Mouse (Mus musculus) forebrain, embryonic 10.5 days (tissue): ENCODE measurements around the gene Fam13c. TPM values are rescaled to one million over a fixed set of nuclear protein-coding genes. Genes with fewer than 3 reads are reported as not detected.

Experiments used
- DNase-seq: peaks from one replicate; pipeline ENCODE4 v3.0.0-alpha.2; 2017; ENCODE audit warnings: low spot score; ENCODE audit errors: extremely low spot score
- H3K27ac ChIP-seq: fragments of 300-500 bp; sonication (generic); 2 replicates; pipeline ENCODE4 v1.5.1; 2016; ENCODE audit warnings: mild to moderate bottlenecking
- H3K27me3 ChIP-seq: fragments of 300-500 bp; sonication (generic); 2 replicates; pipeline ENCODE4 v1.6.1; 2016; ENCODE audit warnings: mild to moderate bottlenecking; ENCODE audit not compliant: poor library complexity, severe bottlenecking
- H3K36me3 ChIP-seq: fragments of 300-500 bp; sonication (generic); replicated peaks from 2 replicates; pipeline ENCODE4 v1.6.1; 2016; ENCODE audit warnings: mild to moderate bottlenecking, moderate library complexity
- H3K4me1 ChIP-seq: fragments of 300-500 bp; sonication (generic); 2 replicates; pipeline ENCODE4 v1.6.1; 2016
- H3K4me3 ChIP-seq: fragments of 300-500 bp; sonication (generic); 2 replicates; pipeline ENCODE4 v1.5.1; 2016; ENCODE audit warnings: mild to moderate bottlenecking, moderate library complexity
- H3K9me3 ChIP-seq: fragments of 300-500 bp; sonication (generic); 2 replicates; pipeline ENCODE4 v1.6.1; 2016; ENCODE audit warnings: mild to moderate bottlenecking, moderate library complexity
- WGBS: fragments of 180-500 bp; shearing (Covaris S2); methylation state at CpG from one replicate; pipeline ENCODE4 v1.1.7; 2016; 5-methylcytosine and 5-hydroxymethylcytosine counted together
- polyA plus RNA-seq: library from polyadenylated mRNA; unstranded; fragments of >200 nt; fragmentation: Nextera tagmentation; extraction: Ambion mirVana; gene quantifications from 2 replicates; pipeline ENCODE4 v1.2.1, GENCODE M21; 2016

Gene Fam13c
- polyA plus RNA-seq, 1 experiment from 2014 or later = 8.4 TPM

GRCm38 (mm10) chr10:70484568-70485286 lies 44.4 kb downstream of the Fam13c start:
- WGBS = 29% methylated on average over 7 of the region's 7 CpGs
- Histone ChIP-seq H3K27ac (peak overlapping the region; percentile 73), H3K27me3 (no peaks in the 10 kb centered on the region), H3K9me3 (no peaks in the 10 kb centered on the region), H3K36me3 (0 out of 2 replicates have a peak, but pooled peaks cover 2% of the 10 kb centered on the region), H3K4me1 (peaks cover 20% of the 10 kb centered on the region), H3K4me3 (peak overlapping the region; percentile 25)
- DNase-seq = no peak

GRCm38 (mm10) chr10:70485287-70485612 lies 45.0 kb downstream of the Fam13c start:
- Histone ChIP-seq H3K27ac (peak overlapping the region; percentile 73), H3K9me3 (no peaks in the 10 kb centered on the region), H3K4me3 (peak overlapping the region; percentile 25), H3K4me1 (peaks cover 20% of the 10 kb centered on the region), H3K27me3 (no peaks in the 10 kb centered on the region), H3K36me3 (0 out of 2 replicates have a peak, but pooled peaks cover 2% of the 10 kb centered on the region)
- DNase-seq = peak; percentile 68
- WGBS = 10% methylated on average over 7 of the region's 7 CpGs

GRCm38 (mm10) chr10:70486651-70487050 lies 46.4 kb downstream of the Fam13c start:
- H3K27me3 ChIP-seq = no peaks in the 10 kb centered on the region
- no peak for DNase-seq
- H3K4me1 ChIP-seq = peaks cover 20% of the 10 kb centered on the region
- H3K36me3 ChIP-seq = no peaks in the 10 kb centered on the region
- WGBS = 90% methylated on average over 6 of the region's 6 CpGs
- H3K4me3 ChIP-seq = no peak overlapping the region
- no peak overlapping the region for H3K27ac ChIP-seq
- no peaks in the 10 kb centered on the region for H3K9me3 ChIP-seq

GRCm38 (mm10) chr10:70493891-70494290 lies 53.6 kb downstream of the Fam13c start:
- H3K36me3 ChIP-seq = no peaks in the 10 kb centered on the region
- WGBS = 86% methylated on average over 3 of the region's 3 CpGs
- no peaks in the 10 kb centered on the region for H3K27me3 ChIP-seq
- no peak overlapping the region for H3K4me3 ChIP-seq
- peaks cover 7% of the 10 kb centered on the region; the same call in 1 of the 2 replicates for H3K4me1 ChIP-seq
- H3K27ac ChIP-seq = no peak overlapping the region
- H3K9me3 ChIP-seq = no peaks in the 10 kb centered on the region
- DNase-seq = no peak

- Histone ChIP-seq H3K4me3 (no peak overlapping the region), H3K9me3 (no peaks in the 10 kb centered on the region), H3K27me3 (no peaks in the 10 kb centered on the region), H3K4me1 (peaks cover 10% of the 10 kb centered on the region; the same call in 1 of the 2 replicates), H3K27ac (no peak overlapping the region), H3K36me3 (no peaks in the 10 kb centered on the region)
- WGBS = 78% methylated on average over 2 of the region's 2 CpGs
- no peak for DNase-seq
Measured at GRCm38 (mm10) chr10:70494441-70494840, 54.2 kb downstream of the Fam13c start.

- Histone ChIP-seq H3K27ac (no peak overlapping the region), H3K27me3 (no peaks in the 10 kb centered on the region), H3K9me3 (no peaks in the 10 kb centered on the region), H3K4me1 (peaks cover 12% of the 10 kb centered on the region; the same call in 1 of the 2 replicates), H3K36me3 (no peaks in the 10 kb centered on the region), H3K4me3 (no peak overlapping the region)
- no peak for DNase-seq
- 90% methylated on average over 4 of the region's 4 CpGs for WGBS
Measured at GRCm38 (mm10) chr10:70495106-70496104, 55.1 kb downstream of the Fam13c start.

GRCm38 (mm10) chr10:70496938-70497337 lies 56.7 kb downstream of the Fam13c start:
- Histone ChIP-seq H3K36me3 (no peaks in the 10 kb centered on the region; the same call in 1 of the 2 replicates), H3K9me3 (no peaks in the 10 kb centered on the region), H3K27ac (no peak overlapping the region), H3K27me3 (no peaks in the 10 kb centered on the region), H3K4me1 (peaks cover 12% of the 10 kb centered on the region; the same call in 1 of the 2 replicates), H3K4me3 (no peak overlapping the region)
- DNase-seq = no peak

GRCm38 (mm10) chr10:70498328-70498727 lies 58.0 kb downstream of the Fam13c start:
- Histone ChIP-seq H3K27ac (no peak overlapping the region), H3K4me1 (peaks cover 12% of the 10 kb centered on the region; the same call in 1 of the 2 replicates), H3K9me3 (no peaks in the 10 kb centered on the region), H3K36me3 (no peaks in the 10 kb centered on the region; the same call in 1 of the 2 replicates), H3K4me3 (no peak overlapping the region), H3K27me3 (no peaks in the 10 kb centered on the region)
- WGBS = 67% methylated on average over 2 of the region's 2 CpGs
- DNase-seq = no peak

GRCm38 (mm10) chr10:70499246-70499645 lies 59.0 kb downstream of the Fam13c start:
- Histone ChIP-seq H3K36me3 (no peaks in the 10 kb centered on the region; the same call in 1 of the 2 replicates), H3K9me3 (no peaks in the 10 kb centered on the region), H3K4me3 (no peak overlapping the region), H3K27ac (no peak overlapping the region), H3K4me1 (peaks cover 12% of the 10 kb centered on the region; the same call in 1 of the 2 replicates), H3K27me3 (no peaks in the 10 kb centered on the region)
- no peak for DNase-seq
- 34% methylated on average over 13 of the region's 13 CpGs for WGBS

- Histone ChIP-seq H3K36me3 (no peaks in the 10 kb centered on the region; the same call in 1 of the 2 replicates), H3K9me3 (peaks cover 15% of the 10 kb centered on the region; the same call in 1 of the 2 replicates), H3K4me3 (no peak overlapping the region), H3K27ac (no peak overlapping the region), H3K4me1 (peaks cover 19% of the 10 kb centered on the region), H3K27me3 (no peaks in the 10 kb centered on the region)
- no peak for DNase-seq
- 92% methylated on average over 15 of the region's 15 CpGs for WGBS
Measured at GRCm38 (mm10) chr10:70504871-70505270, 64.6 kb downstream of the Fam13c start.

- DNase-seq = no peak
- H3K4me1 ChIP-seq = peaks cover 19% of the 10 kb centered on the region
- no peak overlapping the region for H3K4me3 ChIP-seq
- peaks cover 15% of the 10 kb centered on the region; the same call in 1 of the 2 replicates for H3K9me3 ChIP-seq
- H3K27ac ChIP-seq = no peak overlapping the region
- no peaks in the 10 kb centered on the region; the same call in 1 of the 2 replicates for H3K36me3 ChIP-seq
- no peaks in the 10 kb centered on the region for H3K27me3 ChIP-seq
Measured at GRCm38 (mm10) chr10:70505395-70505794, 65.1 kb downstream of the Fam13c start.

GRCm38 (mm10) chr10:70505842-70506241 lies 65.6 kb downstream of the Fam13c start:
- no peaks in the 10 kb centered on the region; the same call in 1 of the 2 replicates for H3K36me3 ChIP-seq
- H3K4me1 ChIP-seq = peaks cover 19% of the 10 kb centered on the region
- no peak overlapping the region for H3K27ac ChIP-seq
- H3K27me3 ChIP-seq = no peaks in the 10 kb centered on the region
- peaks cover 15% of the 10 kb centered on the region; the same call in 1 of the 2 replicates for H3K9me3 ChIP-seq
- no peak for DNase-seq
- 78% methylated on average over 5 of the region's 5 CpGs for WGBS
- H3K4me3 ChIP-seq = no peak overlapping the region
